Mouse (Mus musculus) thymus, adult 2 months (tissue): ENCODE measurements around the gene Abr. TPM values are rescaled to one million over a fixed set of nuclear protein-coding genes. Genes with fewer than 3 reads are reported as not detected.

ENCODE experiments used
- DNase-seq: peaks from one replicate; pipeline ENCODE4 v3.0.0; 2021
- H3K27ac ChIP-seq: fragments of 200-500 bp; 2 replicates; pipeline ENCODE4 v1.5.1; 2012; ENCODE audit warnings: low read length, control low read depth; ENCODE audit not compliant: control insufficient read depth, insufficient read depth
- H3K27me3 ChIP-seq: fragments of 200-500 bp; 2 replicates; pipeline ENCODE4 v1.6.1; 2012; ENCODE audit warnings: mild to moderate bottlenecking, low read length, moderate library complexity, mixed read lengths; ENCODE audit not compliant: control insufficient read depth, insufficient read depth
- H3K36me3 ChIP-seq: fragments of 200-500 bp; 2 replicates; pipeline ENCODE4 v1.6.1; 2012; ENCODE audit warnings: mild to moderate bottlenecking, low read length, moderate library complexity; ENCODE audit not compliant: control insufficient read depth, insufficient read depth
- H3K4me1 ChIP-seq: fragments of 200-500 bp; replicated peaks from 2 replicates; pipeline ENCODE4 v1.6.1; 2012; ENCODE audit warnings: low read length; ENCODE audit not compliant: control insufficient read depth, insufficient read depth
- H3K4me3 ChIP-seq: fragments of 200-500 bp; 2 replicates; pipeline ENCODE4 v1.5.1; 2012; ENCODE audit warnings: mild to moderate bottlenecking, low read length, control low read depth, moderate library complexity; ENCODE audit not compliant: control insufficient read depth, insufficient read depth
- CTCF ChIP-seq: fragments of 200-500 bp; IDR thresholded peaks from 2 replicates; pipeline ENCODE4 v1.5.1; 2012; ENCODE audit warnings: mild to moderate bottlenecking, control low read depth, low read length, moderate library complexity, borderline replicate concordance; ENCODE audit not compliant: control insufficient read depth, poor library complexity, insufficient read depth; ENCODE audit errors: extremely low read depth
- POLR2A ChIP-seq: fragments of 200-500 bp; IDR thresholded peaks from 2 replicates; pipeline ENCODE4 v1.6.1; 2012; ENCODE audit warnings: mild to moderate bottlenecking, low read length, control low read depth, moderate library complexity; ENCODE audit not compliant: control insufficient read depth, poor library complexity, insufficient read depth; ENCODE audit errors: extremely low read depth
- WGBS: fragments of 180-500 bp; shearing (Covaris S2); methylation state at CpG from one replicate; pipeline ENCODE4 v1.1.7; 2018; 5-methylcytosine and 5-hydroxymethylcytosine counted together
- polyA plus RNA-seq: library from polyadenylated mRNA; depleted of rRNA; stranded (reverse); fragments of >200 nt; gene quantifications from 2 replicates; pipeline ENCODE4 v1.2.3, GENCODE M21; 2012

The Abr gene
- polyA plus RNA-seq, 1 experiment, result 75.0 TPM

GRCm38 (mm10) chr11:76439666-76440065, 182.4 kb downstream of the Abr start:
- no peak overlapping the region for H3K4me3 ChIP-seq
- H3K4me1 ChIP-seq, result no peaks in the 10 kb centered on the region
- no peak for TF ChIP-seq CTCF
- TF ChIP-seq POLR2A, result no peak
- no peaks in the 10 kb centered on the region for H3K36me3 ChIP-seq
- no peak for DNase-seq
- no peaks in the 10 kb centered on the region for H3K27me3 ChIP-seq
- H3K27ac ChIP-seq, result no peak overlapping the region
- WGBS, result 78% methylated on average over 3 of the region's 3 CpGs

GRCm38 (mm10) chr11:76436864-76437437, 185.2 kb downstream of the Abr start:
- Histone ChIP-seq H3K4me1 (no peaks in the 10 kb centered on the region), H3K27me3 (no peaks in the 10 kb centered on the region), H3K4me3 (no peak overlapping the region), H3K27ac (no peak overlapping the region), H3K36me3 (no peaks in the 10 kb centered on the region)
- no peak for DNase-seq
- 90% methylated on average over 28 of the region's 28 CpGs for WGBS
- TF ChIP-seq CTCF (no peak), POLR2A (no peak)

GRCm38 (mm10) chr11:76436009-76436408, 186.1 kb downstream of the Abr start:
- Histone ChIP-seq H3K27ac (no peak overlapping the region), H3K27me3 (no peaks in the 10 kb centered on the region), H3K36me3 (no peaks in the 10 kb centered on the region), H3K4me1 (no peaks in the 10 kb centered on the region), H3K4me3 (no peak overlapping the region)
- WGBS, result 95% methylated on average over 5 of the region's 5 CpGs
- DNase-seq, result no peak
- TF ChIP-seq POLR2A (no peak), CTCF (no peak)

- 92% methylated on average over 6 of the region's 6 CpGs for WGBS
- peaks cover 9% of the 10 kb centered on the region for H3K4me1 ChIP-seq
Measured at GRCm38 (mm10) chr11:76429966-76430631, 192.0 kb downstream of the Abr start.

GRCm38 (mm10) chr11:76429556-76429955, 192.6 kb downstream of the Abr start:
- Histone ChIP-seq H3K27me3 (no peaks in the 10 kb centered on the region), H3K36me3 (no peaks in the 10 kb centered on the region), H3K27ac (no peak overlapping the region), H3K4me1 (peaks cover 9% of the 10 kb centered on the region), H3K4me3 (no peak overlapping the region)
- 90% methylated on average over 7 of the region's 7 CpGs for WGBS
- no peak for DNase-seq
- no peak for TF ChIP-seq POLR2A
- no peak for TF ChIP-seq CTCF

More at GRCm38 (mm10) chr11:76429966-76430631, 192.0 kb downstream of the Abr start:
- Histone ChIP-seq H3K27ac (no peak overlapping the region), H3K4me3 (no peak overlapping the region), H3K27me3 (no peaks in the 10 kb centered on the region), H3K36me3 (no peaks in the 10 kb centered on the region)
- DNase-seq, result no peak
- TF ChIP-seq CTCF, result no peak
- TF ChIP-seq POLR2A, result no peak

- peak; percentile 78 for DNase-seq
- WGBS, result 48% methylated on average over 4 of the region's 4 CpGs
Measured at GRCm38 (mm10) chr11:76429046-76429445, 193.1 kb downstream of the Abr start.

GRCm38 (mm10) chr11:76427781-76428180, 194.3 kb downstream of the Abr start:
- WGBS, result 97% methylated on average over 3 of the region's 3 CpGs
- no peak for DNase-seq
- no peaks in the 10 kb centered on the region for H3K27me3 ChIP-seq
- H3K4me3 ChIP-seq, result no peak overlapping the region
- peaks cover 2% of the 10 kb centered on the region; the same call in 1 of the 2 replicates for H3K36me3 ChIP-seq
- TF ChIP-seq POLR2A (no peak), CTCF (no peak)
- peaks cover 9% of the 10 kb centered on the region for H3K4me1 ChIP-seq
- H3K27ac ChIP-seq, result no peak overlapping the region

More at GRCm38 (mm10) chr11:76429046-76429445, 193.1 kb downstream of the Abr start:
- no peaks in the 10 kb centered on the region for H3K27me3 ChIP-seq
- H3K4me1 ChIP-seq, result peaks cover 9% of the 10 kb centered on the region
- 0 out of 2 replicates have a peak overlapping the region, but pooled peaks have one; percentile 8 for H3K4me3 ChIP-seq
- no peak overlapping the region for H3K27ac ChIP-seq
- TF ChIP-seq CTCF (no peak; the same call in 1 of the 2 replicates), POLR2A (no peak)
- no peaks in the 10 kb centered on the region for H3K36me3 ChIP-seq
